Mouse (Mus musculus) gastrocnemius, postnatal 14 days (tissue): ENCODE results near the gene Cyb5r3. TPM values are rescaled to one million over a fixed set of nuclear protein-coding genes. Genes with fewer than 3 reads are reported as not detected.
A peak's percentile ranks its signal among the peaks of the same experiment; 100 is the strongest.

Experiments
- DNase-seq: peaks from one replicate; pipeline ENCODE4 v3.0.0; 2021; ENCODE audit warnings: mixed read lengths
- intact Hi-C: fragments of 180-260 bp; cut with DNase I; formaldehyde crosslinking; loops from one replicate; pipeline ENCODE4 v1.15.1; 2025; ENCODE audit warnings: low total_unique reads
- total RNA-seq, 2 experiments: library from RNA; stranded (reverse); gene quantifications; 2 replicates each; pipeline ENCODE4 v1.2.3; 2021

Gene Cyb5r3
- total RNA-seq, 2 experiments from 2014 or later = 69.1 to 74.4 TPM

DNA sequence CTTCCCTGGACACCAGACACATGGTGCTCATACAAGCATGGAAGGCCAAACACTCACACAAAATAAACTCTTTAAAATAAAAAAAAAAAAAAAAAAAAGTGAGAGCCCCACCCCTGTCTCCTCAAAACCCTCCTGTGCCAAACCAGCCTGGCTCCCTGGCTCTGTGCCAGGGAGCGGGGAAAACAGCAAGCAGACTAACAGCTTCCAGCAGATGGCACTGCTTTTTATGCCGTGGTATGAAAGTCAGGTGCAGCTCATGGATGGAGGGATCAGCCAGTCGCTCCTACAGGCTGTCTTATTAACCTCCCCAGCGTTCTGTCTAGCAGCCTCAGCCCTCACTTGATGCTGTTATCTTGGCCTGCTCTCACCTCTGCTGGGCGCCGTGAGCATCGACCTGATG is 54.0 kb downstream of the Cyb5r3 start:
- no peak for DNase-seq
- intact Hi-C loops = no loop called here

DNA sequence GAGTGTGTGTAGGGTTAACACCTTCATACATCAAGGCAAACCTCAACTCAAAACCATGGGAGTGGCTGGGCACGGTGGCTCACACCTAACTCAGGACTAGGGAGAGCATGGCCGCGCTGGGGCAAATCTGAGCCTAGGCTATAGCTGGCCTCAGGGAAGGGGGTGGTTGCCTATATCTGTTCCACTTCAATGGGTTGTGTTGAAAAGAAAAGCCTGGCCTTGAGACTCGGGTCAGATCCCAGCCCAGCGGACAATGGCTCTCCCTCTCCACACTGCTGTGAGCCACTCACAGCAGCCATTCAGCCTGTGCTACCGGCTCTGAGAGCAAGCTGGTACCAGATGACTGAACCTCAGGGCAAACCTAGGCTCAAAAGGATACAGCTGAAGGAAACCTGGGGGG is 57.3 kb downstream of the Cyb5r3 start:
- intact Hi-C loops = no loop called here

DNA sequence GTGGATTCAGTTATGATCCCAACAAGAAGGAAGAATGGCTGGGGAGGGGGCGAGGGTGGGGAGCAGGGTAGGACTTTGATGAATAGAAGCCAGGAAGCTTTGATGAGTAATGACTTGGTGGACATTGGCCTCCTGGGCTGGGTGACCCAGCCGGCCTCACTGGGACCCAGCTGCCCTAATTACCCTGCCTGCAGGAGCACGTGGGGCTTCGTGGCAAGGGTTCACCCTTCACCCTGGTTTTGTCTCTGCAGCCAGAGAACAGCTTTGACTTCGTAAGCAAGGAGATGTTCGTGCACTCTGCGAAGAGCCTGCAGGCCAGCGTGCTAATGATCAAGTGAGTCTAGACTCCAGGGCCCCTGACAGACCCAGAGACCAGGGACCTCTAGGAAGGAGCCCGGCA is 58.3 kb downstream of the Cyb5r3 start:
- intact Hi-C loops = no loop called here
- DNase-seq = no peak

More for the DNA sequence above, 57.3 kb downstream of the Cyb5r3 start:
- DNase-seq = no peak

DNA sequence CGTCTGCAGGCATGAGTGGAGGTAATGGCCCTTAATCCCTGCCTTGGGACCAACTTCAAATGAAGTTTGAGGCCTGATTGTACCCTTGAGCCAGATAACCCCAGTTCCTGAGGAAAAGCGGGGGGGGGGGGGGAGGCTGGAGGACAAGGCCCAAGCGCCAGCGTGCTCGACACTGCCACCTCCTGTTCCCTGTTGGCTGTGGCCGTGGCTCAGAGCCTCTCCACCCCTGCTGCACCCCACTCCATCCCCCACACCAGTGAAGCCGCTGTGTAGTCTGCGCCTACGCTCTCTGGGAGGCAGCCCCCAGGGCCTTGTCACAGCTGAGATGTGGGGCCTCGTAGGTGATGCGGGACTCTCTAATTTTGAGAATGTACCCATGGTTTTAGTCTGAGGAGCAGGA is 59.5 kb downstream of the Cyb5r3 start:
- peak; percentile 77 for DNase-seq
- intact Hi-C loops = no loop called here

DNA sequence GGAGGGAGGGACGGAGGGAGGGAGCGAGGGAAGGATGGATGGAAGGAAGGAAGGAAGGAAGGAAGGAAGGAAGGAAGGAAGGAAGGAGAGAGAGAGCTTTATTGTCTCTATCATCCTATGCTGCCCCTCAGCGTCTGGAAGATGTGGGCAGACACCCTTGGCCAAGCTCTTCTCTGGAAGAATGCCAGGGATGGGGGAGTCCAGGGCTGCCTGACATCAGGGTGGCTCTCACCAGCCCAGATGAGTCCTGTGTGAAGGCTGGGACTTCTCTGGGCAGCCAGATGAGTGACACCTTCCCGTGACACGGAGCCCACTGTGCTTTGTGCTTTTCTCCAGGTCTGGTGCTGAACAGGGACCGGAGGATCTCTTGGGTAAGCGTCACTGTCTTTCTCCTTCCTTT is 60.5 kb downstream of the Cyb5r3 start:
- no peak for DNase-seq
- intact Hi-C loops = no loop called here

DNA sequence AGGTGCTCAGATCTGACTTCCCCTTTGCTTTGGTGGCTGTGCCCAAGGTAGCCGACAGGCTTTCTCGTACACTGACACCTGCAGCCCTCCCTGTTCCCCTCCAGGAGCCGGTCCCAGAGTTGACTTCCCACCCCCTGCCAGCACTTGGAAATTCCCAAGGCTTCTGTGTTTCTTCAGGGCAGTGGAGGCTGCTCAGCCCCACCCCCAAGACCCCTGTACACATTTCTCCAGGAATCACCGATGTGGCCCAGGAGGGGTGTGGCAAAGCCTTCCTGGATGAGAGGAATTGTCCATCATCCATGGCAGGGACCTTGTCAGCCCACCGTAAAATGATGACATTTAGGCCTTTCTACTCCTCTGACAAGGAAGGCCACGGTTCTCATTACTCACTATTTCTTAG is 61.1 kb downstream of the Cyb5r3 start:
- DNase-seq = no peak
- intact Hi-C loops = no loop called here

DNA sequence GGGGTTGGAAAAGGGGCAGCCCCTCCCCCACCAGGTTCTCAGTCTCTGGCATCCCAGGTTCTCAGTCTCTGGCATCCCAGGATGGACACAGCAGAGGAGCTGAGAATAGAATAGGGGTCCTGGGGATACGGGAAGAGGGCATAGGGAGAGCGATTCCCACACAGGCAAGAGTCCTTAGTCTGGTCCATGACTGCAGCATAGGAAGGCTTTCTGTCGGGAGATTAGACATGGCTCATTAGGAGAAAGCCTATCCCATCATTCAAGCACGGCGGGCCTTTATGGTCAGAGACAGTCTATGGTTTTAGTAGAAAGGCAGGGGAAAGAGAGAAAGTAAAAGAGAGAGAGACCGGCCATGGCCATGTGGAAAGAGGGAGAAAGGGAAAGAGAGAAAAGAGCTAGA is 64.6 kb downstream of the Cyb5r3 start:
- intact Hi-C loops = loop anchor here (10.0 kb wide), 1 partner anchor 293 kb away; no protein-coding TSS in a partner anchor
- DNase-seq = no peak

DNA sequence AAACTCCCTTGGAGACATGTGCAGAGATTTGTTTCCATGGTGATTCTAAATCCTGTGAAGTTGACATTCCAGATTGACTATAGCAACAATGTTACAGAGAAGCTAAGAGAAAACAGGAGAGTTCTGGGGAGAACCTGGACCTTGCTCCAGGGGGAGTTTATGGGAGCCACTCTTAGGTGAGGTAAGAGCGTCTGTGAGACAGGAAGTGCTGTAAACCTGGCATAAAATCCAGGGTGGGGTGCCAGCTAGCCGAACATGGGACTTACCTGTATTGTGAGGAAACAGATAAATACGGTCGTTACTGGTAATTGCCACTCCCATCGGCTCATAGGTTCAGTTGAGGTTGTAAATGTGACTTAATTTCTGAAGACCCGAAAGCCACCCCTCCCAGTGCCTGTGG is 66.0 kb downstream of the Cyb5r3 start:
- intact Hi-C loops = loop anchor here (10.0 kb wide), 1 partner anchor 292 kb away; no protein-coding TSS in a partner anchor

More for the DNA sequence above, 66.0 kb downstream of the Cyb5r3 start:
- DNase-seq = no peak

Other genes with a start within 250 kb of the Cyb5r3 start
- gene Tcf20, start 184.7 kb downstream of the Cyb5r3 start, total RNA-seq = 10 to 100 TPM; 21.9 to 26.0 TPM
- gene Nfam1, start 139.3 kb downstream of the Cyb5r3 start, total RNA-seq = 1 to 10 TPM; 1.0 to 1.4 TPM
- gene Serhl, start 83.1 kb downstream of the Cyb5r3 start, total RNA-seq = 10 to 100 TPM; 31.9 to 32.5 TPM
- 10 to 100 TPM; 40.2 to 41.2 TPM for gene Rrp7a, start 49.8 kb downstream of the Cyb5r3 start, total RNA-seq
- gene Poldip3, start 23.2 kb downstream of the Cyb5r3 start, total RNA-seq = 10 to 100 TPM; 25.8 to 26.5 TPM
- gene A4galt, start 79.2 kb upstream of the Cyb5r3 start, total RNA-seq = 1 to 10 TPM; 5.7 to 7.4 TPM
- 10 to 100 TPM in 1 of 2 experiments, 1 to 10 TPM in 1; 9.7 to 10.0 TPM for gene Arfgap3, start 177.7 kb upstream of the Cyb5r3 start, total RNA-seq